Mouse (Mus musculus): Measurements from ENCODE around the gene Stk16.

Gene Stk16

GRCm38 (mm10) chr1:75210136-75211087 lies at the start of gene Stk16, which contains the start of gene Glb1l:
Gene Stk16, plus strand, starts transcription at chr1:75210838.
Gene Glb1l, minus strand, starts transcription at chr1:75210813.
- peak; percentile 97 for DNase-seq

GRCm38 (mm10) chr1:75168093-75168471 lies 42.6 kb upstream of the Stk16 start:
- no peak for DNase-seq

- peak; percentile 95 for DNase-seq
Measured at GRCm38 (mm10) chr1:75168472-75169464, 41.9 kb upstream of the Stk16 start, which contains the start of gene Zfand2b. Gene Zfand2b, plus strand, starts transcription at chr1:75168646.

GRCm38 (mm10) chr1:75179334-75180104 lies 31.1 kb upstream of the Stk16 start:
- DNase-seq = peak; percentile 56

GRCm38 (mm10) chr1:75180105-75180590 lies 30.5 kb upstream of the Stk16 start, which contains the start of gene Abcb6:
Gene Abcb6, minus strand, starts transcription at chr1:75180392.
- peak; percentile 93 for DNase-seq

GRCm38 (mm10) chr1:75180741-75181140 lies 29.9 kb upstream of the Stk16 start:
- DNase-seq = no peak

GRCm38 (mm10) chr1:75181377-75181870 lies 29.2 kb upstream of the Stk16 start:
- DNase-seq = no peak

- no peak for DNase-seq
Measured at GRCm38 (mm10) chr1:75182160-75182559, 28.5 kb upstream of the Stk16 start.

GRCm38 (mm10) chr1:75185495-75185894 lies 25.1 kb upstream of the Stk16 start:
- DNase-seq = no peak

- no peak for DNase-seq
Measured at GRCm38 (mm10) chr1:75187126-75187525, 23.5 kb upstream of the Stk16 start.

GRCm38 (mm10) chr1:75187914-75188483 lies 22.6 kb upstream of the Stk16 start:
- no peak for DNase-seq

- DNase-seq = no peak
Measured at GRCm38 (mm10) chr1:75190577-75190976, 20.1 kb upstream of the Stk16 start.

- DNase-seq = no peak
Measured at GRCm38 (mm10) chr1:75191258-75191621, 19.4 kb upstream of the Stk16 start.

- peak; percentile 90 for DNase-seq
Measured at GRCm38 (mm10) chr1:75191622-75192402, 18.8 kb upstream of the Stk16 start, which contains the start of the genes Ankzf1 and Atg9a. Gene Ankzf1, plus strand, starts transcription at chr1:75192151. Gene Atg9a, minus strand, starts transcription at chr1:75192196.

GRCm38 (mm10) chr1:75192452-75192851 lies 18.2 kb upstream of the Stk16 start:
- no peak for DNase-seq

GRCm38 (mm10) chr1:75201236-75201635 lies 9.4 kb upstream of the Stk16 start:
- DNase-seq = no peak

- DNase-seq = no peak
Measured at GRCm38 (mm10) chr1:75208967-75209678, 1.5 kb upstream of the Stk16 start.

GRCm38 (mm10) chr1:75211141-75211708 lies 587 bp downstream of the Stk16 start:
- DNase-seq = no peak

- no peak for DNase-seq
Measured at GRCm38 (mm10) chr1:75212542-75212941, 1.9 kb downstream of the Stk16 start.

- no peak for DNase-seq
Measured at GRCm38 (mm10) chr1:75213096-75213495, 2.5 kb downstream of the Stk16 start.
